Mouse (Mus musculus) brain, embryonic 18.5 days (tissue): ENCODE measurements at regions not wholly inside any gene's neighbourhood (a gene's known extent, or its start where the extent isn't known, plus 50 kb on each side); places are given as distances from the start of the nearest gene placed in this dataset.
A peak's percentile ranks its signal among the peaks of the same experiment; 100 is the strongest.

Experiments used
- DNase-seq: peaks from one replicate; pipeline ENCODE4 v3.0.0-alpha.2; 2012; ENCODE audit warnings: low read depth, low spot score

- peak; percentile 43 for DNase-seq
Measured at GRCm38 (mm10) chrX:14273628-14274337, 62.8 kb downstream of the H2al1n start.

DNA sequence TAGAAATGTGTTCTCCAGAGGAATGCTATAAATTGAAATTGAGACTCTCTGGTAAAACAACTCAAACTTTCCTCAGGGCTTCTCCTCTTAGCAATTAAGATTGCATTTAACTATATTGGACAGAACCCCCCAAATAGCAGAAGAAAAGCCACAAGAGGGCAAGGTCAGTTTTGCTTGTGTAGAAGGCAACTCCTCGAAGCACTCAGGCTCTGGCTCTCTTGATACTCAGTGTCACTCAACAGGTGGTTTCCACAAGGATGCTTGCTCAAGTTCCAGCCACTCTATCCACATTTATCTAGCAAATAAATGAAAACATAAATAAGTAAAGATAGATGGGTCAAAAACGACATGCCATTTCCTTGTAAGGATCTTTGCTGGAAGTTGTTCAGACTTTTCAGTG is 68.4 kb downstream of the H2al1n start:
- DNase-seq, result no peak

- no peak for DNase-seq
Measured at GRCm38 (mm10) chrX:14279736-14280135, 68.8 kb downstream of the H2al1n start.

DNA sequence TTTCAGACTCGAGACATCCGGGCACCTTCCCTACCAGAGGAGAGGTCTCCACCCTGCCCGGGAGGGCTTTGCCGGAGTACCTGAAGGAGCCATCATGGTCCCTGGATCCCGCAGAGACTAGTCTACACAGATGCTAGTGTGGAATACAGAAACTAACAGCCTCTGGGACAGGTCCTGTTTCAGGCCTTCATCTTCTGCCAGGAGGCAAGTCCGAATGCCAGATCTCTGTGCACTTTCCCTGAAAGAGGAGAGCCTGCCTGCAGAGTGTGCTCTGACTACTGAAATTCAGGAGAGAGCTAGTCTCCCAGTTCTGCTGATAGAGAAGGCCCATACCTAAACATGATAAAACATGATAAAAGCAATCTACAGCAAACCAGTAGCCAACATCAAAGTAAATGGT is 83.9 kb downstream of the H2al1n start:
- DNase-seq, result no peak

GRCm38 (mm10) chrX:14302125-14302524 is 91.2 kb downstream of the H2al1n start:
- DNase-seq, result no peak

- DNase-seq, result no peak
Measured at GRCm38 (mm10) chrX:14312746-14313145, 101.8 kb downstream of the H2al1n start.

DNA sequence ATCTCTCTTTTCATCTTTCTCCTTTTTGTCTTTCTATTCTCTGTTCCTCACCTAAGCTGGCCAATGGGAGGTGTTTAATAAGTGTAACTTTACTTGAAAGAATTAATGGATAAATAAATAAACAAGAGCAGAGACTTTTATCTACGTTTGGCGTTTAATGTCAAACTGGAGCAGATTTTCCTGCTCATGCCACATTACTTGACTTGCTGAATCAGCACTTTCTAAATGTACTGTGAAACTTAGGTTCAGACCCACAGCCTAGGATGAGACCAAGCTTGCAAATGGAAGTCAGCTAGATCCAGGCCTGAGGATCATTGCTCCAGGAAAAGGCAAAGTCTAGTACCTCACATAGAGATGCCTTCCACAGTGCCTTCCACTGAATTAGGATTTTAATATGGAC is 141.5 kb downstream of the H2al1n start:
- no peak for DNase-seq

DNA sequence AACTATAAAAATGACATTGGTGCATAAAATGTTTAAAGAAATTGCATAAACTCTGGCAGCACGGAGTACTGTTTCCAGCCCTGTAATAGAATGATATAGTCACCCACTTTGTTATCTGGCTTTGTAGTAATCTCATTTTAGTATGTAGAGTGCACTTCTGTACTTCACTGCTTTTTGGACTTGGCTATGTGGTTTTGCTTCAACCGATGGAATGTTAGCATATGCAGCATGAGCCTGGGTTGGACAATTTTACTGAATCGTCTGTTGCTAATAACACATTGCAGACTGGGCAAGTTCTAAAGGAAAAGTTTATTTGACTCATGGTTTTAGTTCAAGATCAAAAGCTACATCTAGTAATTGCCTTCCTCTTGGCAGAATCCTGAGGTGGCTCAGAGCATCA is 142.4 kb downstream of the H2al1n start:
- DNase-seq, result no peak

DNA sequence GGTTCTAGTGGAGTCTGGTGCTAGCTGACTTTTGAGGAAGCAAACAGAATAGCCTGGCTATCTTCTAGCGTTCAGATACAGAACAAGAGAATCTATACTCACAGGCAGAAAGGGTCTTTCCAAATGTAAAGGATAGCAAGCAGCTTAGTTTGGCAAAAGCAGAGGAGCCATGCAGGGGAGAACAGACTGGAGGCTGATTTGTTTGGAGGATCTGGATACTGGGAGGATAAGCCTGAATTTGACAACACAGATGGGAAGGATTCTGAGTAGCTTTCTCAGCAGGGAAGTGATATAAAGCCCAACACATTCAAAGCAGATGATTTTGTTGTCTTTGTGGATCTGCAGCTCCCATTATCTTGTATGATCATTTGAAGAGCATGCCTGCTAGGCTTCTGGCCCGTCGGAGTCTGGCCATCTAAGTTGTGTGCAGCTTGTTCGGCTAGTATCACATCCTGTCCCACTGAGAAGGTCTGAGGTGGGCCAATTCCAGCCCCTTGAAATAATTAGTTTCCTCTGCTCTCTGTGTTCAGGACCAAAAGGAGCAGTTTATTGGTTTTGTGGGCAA is 145.6 kb downstream of the H2al1n start:
- DNase-seq, result peak; percentile 20
